Mouse (Mus musculus): Measurements from ENCODE around the gene Adam10.

Adam10 gene

GRCm38 (mm10) chr9:70678682-70679131, at the start of gene Adam10:
Gene Adam10 (plus strand): TSS chr9:70678997.
- in situ Hi-C loops (cut with MseI, MboI) = loop anchor here (10.0 to 25.0 kb wide), 2 partner anchors 259 to 396 kb away; no protein-coding TSS in a partner anchor

GRCm38 (mm10) chr9:70629711-70630110, 49.1 kb upstream of the Adam10 start:
- in situ Hi-C loops (cut with MseI, MboI) = no loop called here

- in situ Hi-C loops (cut with MseI, MboI) = no loop called here
Measured at GRCm38 (mm10) chr9:70631665-70632064, 47.1 kb upstream of the Adam10 start.

- in situ Hi-C loops (cut with MseI, MboI) = no loop called here
Measured at GRCm38 (mm10) chr9:70636748-70637147, 42.0 kb upstream of the Adam10 start.

GRCm38 (mm10) chr9:70650260-70650659, 28.5 kb upstream of the Adam10 start:
- in situ Hi-C loops (cut with MseI, MboI) = no loop called here

- in situ Hi-C loops (cut with MseI, MboI) = no loop called here
Measured at GRCm38 (mm10) chr9:70650994-70651393, 27.8 kb upstream of the Adam10 start.

- in situ Hi-C loops (cut with MseI, MboI) = no loop called here
Measured at GRCm38 (mm10) chr9:70652221-70652620, 26.6 kb upstream of the Adam10 start.

- in situ Hi-C loops (cut with MseI, MboI) = no loop called here
Measured at GRCm38 (mm10) chr9:70653875-70654274, 24.9 kb upstream of the Adam10 start.

GRCm38 (mm10) chr9:70654496-70654895, 24.3 kb upstream of the Adam10 start:
- in situ Hi-C loops (cut with MseI, MboI) = no loop called here

GRCm38 (mm10) chr9:70655764-70656129, 23.1 kb upstream of the Adam10 start:
- in situ Hi-C loops (cut with MseI, MboI) = no loop called here

- in situ Hi-C loops (cut with MseI, MboI) = no loop called here
Measured at GRCm38 (mm10) chr9:70656130-70657007, 22.4 kb upstream of the Adam10 start, which contains the start of gene Gm10642. Gene Gm10642 (plus strand): TSS chr9:70656251.

GRCm38 (mm10) chr9:70657013-70657967, 21.5 kb upstream of the Adam10 start, which contains the start of gene Mindy2:
Gene Mindy2 (minus strand): TSS chr9:70657174.
- in situ Hi-C loops (cut with MseI, MboI) = no loop called here

- in situ Hi-C loops (cut with MseI, MboI) = no loop called here
Measured at GRCm38 (mm10) chr9:70658266-70658665, 20.5 kb upstream of the Adam10 start.

- in situ Hi-C loops (cut with MseI, MboI) = no loop called here
Measured at GRCm38 (mm10) chr9:70664847-70665246, 13.9 kb upstream of the Adam10 start.

GRCm38 (mm10) chr9:70665372-70666145, 13.2 kb upstream of the Adam10 start:
- in situ Hi-C loops (cut with MseI, MboI) = no loop called here

GRCm38 (mm10) chr9:70666811-70667210, 12.0 kb upstream of the Adam10 start:
- in situ Hi-C loops (cut with MseI, MboI) = no loop called here

GRCm38 (mm10) chr9:70668048-70668447, 10.7 kb upstream of the Adam10 start:
- in situ Hi-C loops (cut with MseI, MboI) = no loop called here

- in situ Hi-C loops (cut with MseI, MboI) = no loop called here
Measured at GRCm38 (mm10) chr9:70669197-70669596, 9.6 kb upstream of the Adam10 start.

GRCm38 (mm10) chr9:70670381-70670780, 8.4 kb upstream of the Adam10 start:
- in situ Hi-C loops (cut with MseI, MboI) = loop anchor here in 1 of 2 experiments (10.0 kb wide), 1 partner anchor 404 kb away; no protein-coding TSS in a partner anchor

- in situ Hi-C loops (cut with MseI, MboI) = loop anchor here in 1 of 2 experiments (10.0 kb wide), 1 partner anchor 404 kb away; no protein-coding TSS in a partner anchor
Measured at GRCm38 (mm10) chr9:70671278-70671677, 7.5 kb upstream of the Adam10 start.
